Mouse (Mus musculus) kidney, adult 2 months (tissue): ENCODE measurements around the gene Slc6a8. TPM values are rescaled to one million over a fixed set of nuclear protein-coding genes. Genes with fewer than 3 reads are reported as not detected.

Experiments used
- DNase-seq: peaks from one replicate; pipeline ENCODE4 v3.0.0; 2021
- H3K27ac ChIP-seq: fragments of 200-500 bp; 2 replicates; pipeline ENCODE4 v1.5.1; 2012; ENCODE audit warnings: low read depth, low read length, control low read depth, inconsistent platforms; ENCODE audit not compliant: insufficient read depth
- H3K27me3 ChIP-seq: fragments of 200-500 bp; replicated peaks from 2 replicates; pipeline ENCODE4 v1.6.1; 2012; ENCODE audit warnings: mild to moderate bottlenecking, moderate library complexity, low read length, inconsistent platforms; ENCODE audit not compliant: control insufficient read depth, insufficient read depth
- H3K36me3 ChIP-seq: fragments of 200-500 bp; 2 replicates; pipeline ENCODE4 v1.6.1; 2012; ENCODE audit warnings: mild to moderate bottlenecking, moderate library complexity, low read length, inconsistent platforms; ENCODE audit not compliant: control insufficient read depth, insufficient read depth
- H3K4me1 ChIP-seq: fragments of 200-500 bp; 2 replicates; pipeline ENCODE4 v1.6.1; 2011; ENCODE audit warnings: low read length; ENCODE audit not compliant: control insufficient read depth, insufficient read depth
- H3K4me3 ChIP-seq: fragments of 200-500 bp; 2 replicates; pipeline ENCODE4 v1.5.1; 2011; ENCODE audit warnings: mild to moderate bottlenecking, low read depth, low read length, control low read depth; ENCODE audit not compliant: insufficient read depth
- CTCF ChIP-seq: fragments of 200-500 bp; conservative IDR thresholded peaks from 2 replicates; pipeline ENCODE4 v1.5.1; 2011; ENCODE audit warnings: low read depth, mild to moderate bottlenecking, control low read depth, low read length, moderate library complexity, mixed read lengths; ENCODE audit not compliant: insufficient read depth, insufficient read length
- POLR2A ChIP-seq: fragments of 200-500 bp; IDR thresholded peaks from one replicate; pipeline ENCODE4 v1.6.1; 2011; ENCODE audit warnings: low read depth, low read length, control low read depth
- WGBS: fragments of 180-500 bp; shearing (Covaris S2); methylation state at CpG from one replicate; pipeline ENCODE4 v1.1.7; 2018; 5-methylcytosine and 5-hydroxymethylcytosine counted together
- polyA plus RNA-seq: library from polyadenylated mRNA; depleted of rRNA; stranded (reverse); fragments of >200 nt; gene quantifications from 2 replicates; pipeline ENCODE4 v1.2.3, GENCODE M21; 2012

Gene Slc6a8
- polyA plus RNA-seq, 1 experiment = 228 TPM

DNA sequence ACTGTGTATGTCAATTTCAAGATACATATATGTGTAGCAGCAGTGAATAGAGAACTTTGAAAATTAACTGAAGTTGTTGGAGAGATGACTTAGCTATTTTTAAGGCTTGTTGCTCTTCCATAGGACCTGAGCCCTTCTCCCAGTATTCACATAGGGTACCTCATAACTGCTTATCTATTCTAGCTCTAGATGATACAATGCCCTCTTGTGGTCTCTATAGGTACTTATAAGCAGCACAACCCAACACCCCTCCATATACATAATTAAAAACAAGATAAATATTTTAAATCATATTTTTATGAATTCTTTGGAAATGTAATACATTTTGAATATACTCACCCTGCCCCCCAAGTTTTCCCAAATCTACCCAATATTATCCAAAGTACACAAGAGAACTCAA lies 9.8 kb upstream of the Slc6a8 start:
- no peak for TF ChIP-seq POLR2A
- no peak for TF ChIP-seq CTCF
- Histone ChIP-seq H3K4me1 (no peaks in the 10 kb centered on the region), H3K27me3 (no peaks in the 10 kb centered on the region), H3K27ac (no peak overlapping the region), H3K36me3 (no peaks in the 10 kb centered on the region), H3K4me3 (no peak overlapping the region)
- DNase-seq = no peak

DNA sequence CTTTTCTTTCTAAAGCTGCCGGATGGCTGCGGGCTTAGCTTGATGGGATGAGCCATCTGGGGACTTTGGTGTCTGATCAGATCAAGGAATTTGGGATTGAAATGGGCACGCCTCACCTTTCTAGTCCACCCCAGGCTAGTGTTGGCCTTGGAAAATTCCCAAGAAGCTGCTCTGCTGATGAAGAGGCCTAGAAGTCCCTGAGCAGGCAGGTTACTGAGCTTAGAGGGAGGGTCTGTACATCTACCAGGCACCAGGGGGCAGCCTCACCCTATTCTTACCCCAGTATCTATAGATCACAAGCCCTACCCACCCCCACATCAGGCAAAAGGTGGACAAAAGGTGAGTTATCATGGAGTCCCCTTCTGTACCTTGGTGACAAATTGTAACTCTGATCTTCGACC lies 919 bp upstream of the Slc6a8 start:
- peak overlapping the region; percentile 90 for H3K27ac ChIP-seq
- no peaks in the 10 kb centered on the region for H3K27me3 ChIP-seq
- H3K4me3 ChIP-seq = no peak overlapping the region
- 39% methylated on average over 4 of the region's 4 CpGs for WGBS
- peak; percentile 56 for DNase-seq
- TF ChIP-seq POLR2A = no peak
- TF ChIP-seq CTCF = no peak
- H3K4me1 ChIP-seq = peaks cover 8% of the 10 kb centered on the region; the same call in 1 of the 2 replicates
- H3K36me3 ChIP-seq = no peaks in the 10 kb centered on the region

DNA sequence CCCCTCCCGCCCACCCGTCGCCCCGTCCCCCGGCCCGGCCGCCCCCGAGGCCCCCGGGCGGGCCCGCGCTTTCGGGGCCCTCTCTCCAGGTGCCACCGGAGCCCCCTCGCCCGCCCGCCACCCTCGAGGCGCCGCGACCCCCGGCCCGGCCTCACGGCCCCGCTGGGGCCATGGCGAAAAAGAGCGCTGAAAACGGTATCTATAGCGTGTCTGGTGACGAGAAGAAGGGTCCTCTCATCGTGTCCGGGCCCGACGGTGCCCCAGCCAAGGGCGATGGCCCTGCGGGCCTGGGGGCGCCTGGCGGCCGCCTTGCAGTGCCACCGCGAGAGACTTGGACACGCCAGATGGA lies 643 bp downstream of the Slc6a8 start:
- Histone ChIP-seq H3K27ac (peak overlapping the region; percentile 91), H3K36me3 (no peaks in the 10 kb centered on the region), H3K4me1 (peaks cover 8% of the 10 kb centered on the region; the same call in 1 of the 2 replicates), H3K27me3 (no peaks in the 10 kb centered on the region), H3K4me3 (peak overlapping the region; percentile 96)
- 2% methylated on average over 32 of the region's 42 CpGs for WGBS
- no peak for TF ChIP-seq POLR2A
- no peak for TF ChIP-seq CTCF
- no peak for DNase-seq

DNA sequence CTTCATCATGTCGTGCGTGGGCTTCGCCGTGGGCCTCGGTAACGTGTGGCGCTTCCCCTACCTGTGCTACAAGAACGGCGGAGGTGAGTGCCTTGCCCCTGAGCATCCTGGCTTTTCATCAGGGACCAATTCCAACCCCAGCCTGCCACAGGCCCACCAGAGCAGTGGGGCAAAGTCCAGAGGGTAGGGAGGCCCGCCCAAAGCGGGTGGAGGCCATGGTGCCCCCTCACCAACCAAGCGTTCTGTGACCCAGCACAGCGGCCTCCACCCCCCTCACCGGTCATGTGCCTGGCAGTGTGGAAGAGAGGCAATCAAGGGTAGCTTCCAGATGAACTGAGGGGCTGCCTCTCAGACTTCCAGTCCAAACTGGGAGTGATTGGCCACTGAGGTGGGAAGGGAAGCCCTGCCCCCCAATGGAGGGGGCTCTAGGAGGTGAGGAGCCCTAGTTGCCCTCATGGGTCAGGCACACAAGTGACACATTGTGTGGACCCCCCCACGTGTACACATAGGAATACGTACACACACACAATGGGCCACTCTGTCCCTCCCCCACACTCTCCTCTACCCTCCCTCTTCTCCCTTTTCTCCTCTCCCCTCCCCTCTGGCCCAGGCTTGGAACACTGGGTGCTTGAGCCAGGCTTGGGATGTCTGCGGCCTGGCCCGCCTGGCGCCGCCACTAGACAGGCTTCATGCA lies 1.2 kb downstream of the Slc6a8 start:
- H3K4me1 ChIP-seq = peaks cover 8% of the 10 kb centered on the region; the same call in 1 of the 2 replicates
- WGBS = 15% methylated on average over 20 of the region's 20 CpGs
- H3K27ac ChIP-seq = peak overlapping the region; percentile 91
- no peaks in the 10 kb centered on the region for H3K27me3 ChIP-seq
- TF ChIP-seq POLR2A = no peak
- TF ChIP-seq CTCF = no peak
- peak; percentile 73 for DNase-seq
- peak overlapping the region; percentile 96 for H3K4me3 ChIP-seq
- no peaks in the 10 kb centered on the region for H3K36me3 ChIP-seq

DNA sequence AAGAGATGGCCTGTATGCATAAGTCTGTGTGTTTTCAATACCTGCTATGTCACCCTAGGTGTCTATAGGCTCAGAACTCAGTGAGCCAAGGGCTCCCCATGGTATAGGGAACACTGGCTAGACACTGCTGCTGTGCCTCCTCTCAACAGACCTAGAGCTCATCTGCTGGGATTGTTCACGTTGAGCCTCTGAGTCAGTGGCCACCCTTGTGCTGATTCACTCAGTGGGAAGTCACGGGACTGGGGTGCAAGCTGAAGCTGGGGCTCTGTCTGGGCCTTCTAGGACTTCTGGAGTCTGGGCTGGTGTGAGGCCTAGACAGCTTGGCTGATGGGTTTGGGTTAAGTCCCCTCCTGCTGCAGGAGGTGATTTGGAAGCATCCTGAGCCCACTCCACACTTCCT lies 2.3 kb downstream of the Slc6a8 start:
- no peaks in the 10 kb centered on the region for H3K36me3 ChIP-seq
- H3K4me1 ChIP-seq = peaks cover 8% of the 10 kb centered on the region; the same call in 1 of the 2 replicates
- H3K27ac ChIP-seq = no peak overlapping the region
- TF ChIP-seq POLR2A (no peak), CTCF (no peak)
- 43% methylated on average over 2 of the region's 2 CpGs for WGBS
- DNase-seq = no peak
- H3K4me3 ChIP-seq = peak overlapping the region; percentile 96
- H3K27me3 ChIP-seq = no peaks in the 10 kb centered on the region

DNA sequence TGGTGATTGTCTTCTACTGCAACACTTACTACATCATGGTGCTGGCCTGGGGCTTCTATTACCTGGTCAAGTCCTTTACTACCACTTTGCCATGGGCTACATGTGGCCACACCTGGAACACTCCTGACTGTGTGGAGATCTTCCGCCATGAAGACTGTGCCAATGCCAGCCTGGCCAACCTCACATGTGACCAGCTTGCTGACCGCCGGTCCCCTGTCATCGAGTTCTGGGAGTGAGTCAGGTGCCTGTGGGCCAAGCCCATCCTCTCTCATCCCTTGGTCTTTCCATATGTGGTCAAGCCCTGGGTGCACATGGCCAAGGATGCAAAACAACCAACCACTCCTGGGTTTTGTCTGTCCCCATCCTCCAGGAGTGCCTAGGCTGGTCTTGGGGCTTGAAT lies 3.7 kb downstream of the Slc6a8 start:
- Histone ChIP-seq H3K4me1 (peaks cover 8% of the 10 kb centered on the region; the same call in 1 of the 2 replicates), H3K36me3 (no peaks in the 10 kb centered on the region; the same call in 1 of the 2 replicates), H3K4me3 (no peak overlapping the region), H3K27me3 (no peaks in the 10 kb centered on the region), H3K27ac (no peak overlapping the region)
- WGBS = 76% methylated on average over 4 of the region's 4 CpGs
- TF ChIP-seq POLR2A (no peak), CTCF (no peak)
- DNase-seq = no peak

DNA sequence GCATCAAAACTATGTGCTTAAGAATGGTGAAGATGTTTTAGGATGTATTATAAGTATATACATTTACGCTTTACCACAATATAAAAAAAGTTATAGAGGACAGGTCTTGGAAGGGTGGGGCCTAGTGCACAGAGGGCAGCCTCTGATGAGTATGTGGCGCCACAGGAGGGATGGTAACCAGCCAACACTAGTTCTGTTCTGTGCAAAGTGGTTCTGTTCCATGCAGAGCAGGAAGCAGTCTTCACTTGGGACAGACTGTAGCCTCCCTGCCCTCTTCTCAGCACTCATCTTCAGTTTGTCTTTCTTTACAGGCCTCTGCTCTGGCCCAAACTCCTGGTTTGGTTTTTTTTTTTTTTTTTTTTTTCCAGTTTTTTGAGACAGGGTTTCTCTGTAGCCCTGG lies 11.2 kb downstream of the Slc6a8 start:
- Histone ChIP-seq H3K4me3 (no peak overlapping the region), H3K36me3 (no peaks in the 10 kb centered on the region; the same call in none of the 2 replicates), H3K4me1 (peaks cover 20% of the 10 kb centered on the region), H3K27me3 (no peaks in the 10 kb centered on the region), H3K27ac (no peak overlapping the region)
- no peak for DNase-seq
- TF ChIP-seq CTCF = no peak
- TF ChIP-seq POLR2A = no peak
- 97% methylated on average over 2 of the region's 2 CpGs for WGBS
